ENCODE assay signal across 9 mouse cellular contexts in genomic region chr11:103900803-103901580, GRCm38 (mm10). TPM values are rescaled to one million over a fixed set of nuclear protein-coding genes. Genes with fewer than 3 reads are reported as not detected.
DNase-seq lines count a peak whose midpoint lies in the region; ATAC-seq lines count a peak whose summit lies in the region.
"Had no signal": no experiment of that assay in that cellular context is flagged by ENCODE, and none has a peak within 500 bp of the region (broad histone marks: within the 10 kb centered on the region; RNA-seq: fewer than 3 reads in every experiment).

No protein-coding gene starts in this region.

- no peaks in the 10 kb centered on the region for H3K4me1 ChIP-seq in limb, embryonic 11.5 days (ENCODE audit: control insufficient read depth, insufficient read depth, low read length)
- H3K4me1 ChIP-seq: liver, embryonic 13.5 days; neural tube, embryonic 13.5 days had no signal

- WGBS in limb, embryonic 11.5 days, result 56% methylated on average over 20 of the region's 20 CpGs

- H3K36me3 ChIP-seq in limb, embryonic 11.5 days (ENCODE audit: control insufficient read depth, insufficient read depth, low read length), result no peaks in the 10 kb centered on the region; the same call in 1 of the 2 replicates

- H3K9me3 ChIP-seq in limb, embryonic 11.5 days (ENCODE audit: control insufficient read depth, low read length), result no peaks in the 10 kb centered on the region
- H3K9me3 ChIP-seq: liver, embryonic 13.5 days; neural tube, embryonic 13.5 days had no signal

- no peak overlapping the region for H3K4me2 ChIP-seq in limb, embryonic 11.5 days (ENCODE audit: low read depth, severe bottlenecking)
- H3K4me2 ChIP-seq: liver, embryonic 13.5 days; neural tube, embryonic 13.5 days had no signal

- peak; percentile 27 for DNase-seq in ovary, postnatal 36 days (ENCODE audit: low spot score)
- no peak for DNase-seq in ovary, adult 18-20 months (ENCODE audit: low spot score)
- peak; percentile 72 for DNase-seq in gastrocnemius, postnatal 25 days
- peak; percentile 51 for DNase-seq in limb, embryonic 11.5 days (ENCODE audit: low spot score)
- peak; percentile 17 for DNase-seq in urinary bladder, postnatal 25 days (ENCODE audit: low spot score)
- DNase-seq in cerebellum, adult 8-10 months, result no peak
- DNase-seq: liver, embryonic 13.5 days had no signal

- H3K9ac ChIP-seq in limb, embryonic 11.5 days (ENCODE audit: low read length), result no peak overlapping the region
- H3K9ac ChIP-seq: liver, embryonic 13.5 days; neural tube, embryonic 13.5 days had no signal

- no peaks in the 10 kb centered on the region for H3K27me3 ChIP-seq in limb, embryonic 11.5 days (ENCODE audit: control insufficient read depth, insufficient read depth, low read length)
- H3K27me3 ChIP-seq: liver, embryonic 13.5 days; neural tube, embryonic 13.5 days had no signal

- no peak for ATAC-seq in limb, embryonic 11.5 days (ENCODE audit: insufficient number of reproducible peaks, low FRiP score, low TSS enrichment, low read depth)
- no peak for ATAC-seq in monocyte, adult 5-6 weeks (replicated peaks; ENCODE audit: insufficient number of reproducible peaks, low FRiP score, low TSS enrichment, poor library complexity, severe bottlenecking)

- no peak overlapping the region for H3K27ac ChIP-seq in limb, embryonic 11.5 days (replicated peaks; ENCODE audit: low read depth, low read length)
- H3K27ac ChIP-seq: liver, embryonic 13.5 days; neural tube, embryonic 13.5 days had no signal

- H3K4me3 ChIP-seq in limb, embryonic 11.5 days (ENCODE audit: low read depth, low read length), result no peak overlapping the region
- H3K4me3 ChIP-seq: liver, embryonic 13.5 days; neural tube, embryonic 13.5 days had no signal

RNA-seq across cellular contexts. Expression of gene Nsf, which starts 52.9 kb away (rescaled TPM):
- 10 to 100 TPM; 15.9 to 23.5 TPM for total RNA-seq in gastrocnemius, postnatal 25 days (2021)
- 46.3 and 51.2 TPM in 2 replicates for polyA plus RNA-seq in limb, embryonic 11.5 days (2014; fragmentation: Nextera tagmentation; extraction: Ambion mirVana)
- 73.0 to 93.1 TPM (median 86.5 TPM) in 3 replicates for total RNA-seq in monocyte, adult 5-6 weeks (2017)

Comparison
In these comparisons a context has a peak if more than half of its experiments do, and no peak if none do; other contexts are left out.
1. DNase-seq: peak in ovary, postnatal 36 days (single experiment), gastrocnemius, postnatal 25 days (single experiment), limb, embryonic 11.5 days (single experiment) and urinary bladder, postnatal 25 days (single experiment); none in ovary, adult 18-20 months (single experiment) and cerebellum, adult 8-10 months (single experiment).